15 mouse cellular contexts compared by ENCODE assay signal in the genomic region with DNA sequence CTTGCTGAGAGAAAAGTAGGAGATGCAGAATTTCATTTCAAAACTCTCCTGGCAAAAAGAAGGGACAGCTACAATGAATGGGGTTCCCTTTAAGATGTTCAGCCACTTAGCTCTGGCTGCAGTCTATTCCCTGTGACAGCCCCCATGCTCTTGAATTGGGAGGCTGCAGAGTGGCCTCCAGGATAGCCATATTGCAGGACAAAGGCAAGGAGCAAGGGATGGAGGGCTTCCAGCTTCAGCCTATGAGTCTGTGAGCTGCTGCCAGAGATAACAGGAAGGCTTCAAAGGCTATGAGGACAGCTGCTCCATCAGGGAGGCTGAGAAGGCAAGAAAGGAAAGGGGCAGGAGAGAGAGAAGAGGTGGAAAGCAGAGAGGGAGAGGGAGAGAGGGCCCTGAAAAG.
DNase-seq lines count a peak whose midpoint lies in the region; ATAC-seq and TF ChIP-seq lines count a peak whose summit lies in the region.
"Had no signal": no experiment of that assay in that cellular context is flagged by ENCODE, and none has a peak within 500 bp of the region (broad histone marks: within the 10 kb centered on the region; RNA-seq: fewer than 3 reads in every experiment).

No protein-coding gene starts in this region.

- no peak overlapping the region for H3K4me2 ChIP-seq in hindbrain, embryonic 11.5 days (replicated peaks; ENCODE audit: low read depth, low read length)
- no peak overlapping the region for H3K4me2 ChIP-seq in hindbrain, postnatal 0 days (ENCODE audit: low read depth, low read length)
- no peak overlapping the region for H3K4me2 ChIP-seq in midbrain, embryonic 12.5 days (replicated peaks)
- H3K4me2 ChIP-seq in midbrain, postnatal 0 days (ENCODE audit: low read depth, low read length, poor library complexity, severe bottlenecking): no peak overlapping the region
- no peak overlapping the region for H3K4me2 ChIP-seq in forebrain, embryonic 13.5 days
- H3K4me2 ChIP-seq in midbrain, embryonic 13.5 days (replicated peaks): no peak overlapping the region
- H3K4me2 ChIP-seq: embryonic facial prominence, embryonic 13.5 days; limb, embryonic 12.5 days had no signal

- H3K36me3 ChIP-seq in hindbrain, embryonic 11.5 days (ENCODE audit: control insufficient read depth, insufficient read depth, low read length): no peaks in the 10 kb centered on the region
- no peaks in the 10 kb centered on the region for H3K36me3 ChIP-seq in hindbrain, postnatal 0 days (ENCODE audit: insufficient read depth, low read length)
- H3K36me3 ChIP-seq in midbrain, embryonic 12.5 days: no peaks in the 10 kb centered on the region
- H3K36me3 ChIP-seq in midbrain, postnatal 0 days (ENCODE audit: insufficient read depth, low read length): no peaks in the 10 kb centered on the region
- H3K36me3 ChIP-seq in forebrain, embryonic 13.5 days (ENCODE audit: poor library complexity, severe bottlenecking): no peaks in the 10 kb centered on the region
- H3K36me3 ChIP-seq in midbrain, embryonic 13.5 days: no peaks in the 10 kb centered on the region
- H3K36me3 ChIP-seq: embryonic facial prominence, embryonic 13.5 days; limb, embryonic 12.5 days had no signal

- no peaks in the 10 kb centered on the region for H3K4me1 ChIP-seq in hindbrain, embryonic 11.5 days (replicated peaks; ENCODE audit: control insufficient read depth, insufficient read depth, low read length)
- H3K4me1 ChIP-seq in hindbrain, postnatal 0 days (ENCODE audit: insufficient read depth, low read length): no peaks in the 10 kb centered on the region; the same call in 1 of the 2 replicates
- H3K4me1 ChIP-seq in midbrain, embryonic 12.5 days: peaks cover 15% of the 10 kb centered on the region
- no peaks in the 10 kb centered on the region; the same call in 1 of the 2 replicates for H3K4me1 ChIP-seq in midbrain, postnatal 0 days (ENCODE audit: insufficient read depth, low read length)
- H3K4me1 ChIP-seq in forebrain, embryonic 13.5 days: peaks cover 28% of the 10 kb centered on the region
- peaks cover 17% of the 10 kb centered on the region for H3K4me1 ChIP-seq in midbrain, embryonic 13.5 days (replicated peaks)

- H3K27ac ChIP-seq in hindbrain, embryonic 11.5 days (ENCODE audit: low read depth, low read length): no peak overlapping the region
- no peak overlapping the region for H3K27ac ChIP-seq in hindbrain, postnatal 0 days
- 0 out of 2 replicates have a peak overlapping the region, but pooled peaks have one; percentile 25 for H3K27ac ChIP-seq in midbrain, embryonic 12.5 days (replicated peaks)
- no peak overlapping the region for H3K27ac ChIP-seq in midbrain, postnatal 0 days (ENCODE audit: low read depth, low read length)
- H3K27ac ChIP-seq in forebrain, embryonic 13.5 days: no peak overlapping the region
- no peak overlapping the region for H3K27ac ChIP-seq in midbrain, embryonic 13.5 days
- H3K27ac ChIP-seq: embryonic facial prominence, embryonic 13.5 days; gastrocnemius, adult 2 months; layer of hippocampus, adult 2 months; limb, embryonic 12.5 days; liver, embryonic 14.5 days had no signal

- no peak for ATAC-seq in hindbrain, embryonic 11.5 days (ENCODE audit: low FRiP score)
- no peak for ATAC-seq in hindbrain, postnatal 0 days
- ATAC-seq in midbrain, embryonic 12.5 days (ENCODE audit: low FRiP score, low read depth): 0 out of 2 replicates have a peak, but pooled peaks have one; percentile 16
- ATAC-seq in midbrain, postnatal 0 days (ENCODE audit: low FRiP score): no peak
- peak; percentile 17; the same call in 1 of the 2 replicates for ATAC-seq in forebrain, embryonic 13.5 days
- ATAC-seq in midbrain, embryonic 13.5 days: peak; percentile 32; the same call in 1 of the 2 replicates

- no peaks in the 10 kb centered on the region for H3K27me3 ChIP-seq in hindbrain, embryonic 11.5 days (ENCODE audit: control insufficient read depth, insufficient read depth, low read length)
- no peaks in the 10 kb centered on the region for H3K27me3 ChIP-seq in hindbrain, postnatal 0 days (ENCODE audit: insufficient read depth, low read length)
- no peaks in the 10 kb centered on the region for H3K27me3 ChIP-seq in midbrain, embryonic 12.5 days
- H3K27me3 ChIP-seq in midbrain, postnatal 0 days (ENCODE audit: insufficient read depth, low read length): no peaks in the 10 kb centered on the region
- no peaks in the 10 kb centered on the region for H3K27me3 ChIP-seq in forebrain, embryonic 13.5 days
- H3K27me3 ChIP-seq in midbrain, embryonic 13.5 days: no peaks in the 10 kb centered on the region
- H3K27me3 ChIP-seq: embryonic facial prominence, embryonic 13.5 days; limb, embryonic 12.5 days had no signal

- no peak overlapping the region for H3K4me3 ChIP-seq in hindbrain, embryonic 11.5 days (ENCODE audit: low read depth, low read length)
- no peak overlapping the region for H3K4me3 ChIP-seq in hindbrain, postnatal 0 days (ENCODE audit: low read length)
- H3K4me3 ChIP-seq in midbrain, embryonic 12.5 days: no peak overlapping the region
- no peak overlapping the region for H3K4me3 ChIP-seq in midbrain, postnatal 0 days (ENCODE audit: low read depth, low read length)
- no peak overlapping the region for H3K4me3 ChIP-seq in forebrain, embryonic 13.5 days
- no peak overlapping the region for H3K4me3 ChIP-seq in midbrain, embryonic 13.5 days (replicated peaks)
- H3K4me3 ChIP-seq: embryonic facial prominence, embryonic 13.5 days; gastrocnemius, adult 2 months; layer of hippocampus, adult 2 months; limb, embryonic 12.5 days had no signal

- no peaks in the 10 kb centered on the region for H3K9me3 ChIP-seq in hindbrain, embryonic 11.5 days (ENCODE audit: control insufficient read depth, low read length)
- no peaks in the 10 kb centered on the region for H3K9me3 ChIP-seq in hindbrain, postnatal 0 days (ENCODE audit: low read length)
- H3K9me3 ChIP-seq in midbrain, embryonic 12.5 days: no peaks in the 10 kb centered on the region
- H3K9me3 ChIP-seq in midbrain, postnatal 0 days (ENCODE audit: low read length): no peaks in the 10 kb centered on the region
- no peaks in the 10 kb centered on the region for H3K9me3 ChIP-seq in forebrain, embryonic 13.5 days (replicated peaks)
- no peaks in the 10 kb centered on the region for H3K9me3 ChIP-seq in midbrain, embryonic 13.5 days
- H3K9me3 ChIP-seq: embryonic facial prominence, embryonic 13.5 days; limb, embryonic 12.5 days had no signal

- DNase-seq in hindbrain, embryonic 11.5 days (ENCODE audit: low spot score): peak; percentile 1
- DNase-seq in hindbrain, postnatal 0 days (ENCODE audit: low spot score): no peak
- no peak for DNase-seq in midbrain, postnatal 0 days (ENCODE audit: low spot score)
- no peak for DNase-seq in neural tube, embryonic 10.5 days (ENCODE audit: extremely low spot score, low spot score)
- DNase-seq: cerebellum, postnatal 36 days; gastrocnemius, adult 2 months; heart, adult 18-20 months; thymus, postnatal 36 days had no signal

- TF ChIP-seq CTCF in hindbrain, postnatal 0 days (IDR thresholded peaks at IDR 0.05; ENCODE audit: low read depth): no peak
- no peak for TF ChIP-seq CTCF in midbrain, postnatal 0 days (IDR thresholded peaks at IDR 0.05)

- no peak overlapping the region for H3K9ac ChIP-seq in hindbrain, embryonic 11.5 days (ENCODE audit: low read depth, low read length)
- no peak overlapping the region for H3K9ac ChIP-seq in hindbrain, postnatal 0 days (replicated peaks; ENCODE audit: low read length)
- no peak overlapping the region for H3K9ac ChIP-seq in midbrain, embryonic 12.5 days (replicated peaks)
- H3K9ac ChIP-seq in midbrain, postnatal 0 days (replicated peaks; ENCODE audit: low read length, poor library complexity, severe bottlenecking): no peak overlapping the region
- no peak overlapping the region for H3K9ac ChIP-seq in forebrain, embryonic 13.5 days
- no peak overlapping the region; the same call in 1 of the 2 replicates for H3K9ac ChIP-seq in midbrain, embryonic 13.5 days (replicated peaks)
- H3K9ac ChIP-seq: embryonic facial prominence, embryonic 13.5 days; limb, embryonic 12.5 days; liver, embryonic 14.5 days had no signal

Comparison
In these comparisons a context has a peak if more than half of its experiments do, and no peak if none do; other contexts are left out.
1. ATAC-seq: peak in midbrain, embryonic 12.5 days (single experiment), forebrain, embryonic 13.5 days (single experiment) and midbrain, embryonic 13.5 days (single experiment); none in hindbrain, embryonic 11.5 days (single experiment), hindbrain, postnatal 0 days (single experiment) and midbrain, postnatal 0 days (single experiment).